Mouse (Mus musculus) MEL (cell line): ENCODE measurements at regions not wholly inside any gene's neighbourhood (a gene's known extent, or its start where the extent isn't known, plus 50 kb on each side); places are given as distances from the start of the nearest gene placed in this dataset.

Experiments used
- DNase-seq: peaks from one replicate; pipeline ENCODE4 v3.0.0; 2011; ENCODE audit warnings: low read depth, low spot score
- H3K27ac ChIP-seq: 2 replicates; pipeline ENCODE4 v1.5.1; 2012; ENCODE audit warnings: low read depth, mild to moderate bottlenecking, control low read depth, low read length, moderate library complexity; ENCODE audit not compliant: control insufficient read depth
- H3K27me3 ChIP-seq, 2 experiments: fragments of 150-350 bp in 1 of 2; sonication (generic) in 1 of 2; 2 replicates each; pipeline ENCODE4 v1.6.1; 2012; ENCODE audit warnings: low read length in 2 of 2, mild to moderate bottlenecking in 2 of 2, improper control_type of control experiment in 1 of 2, moderate library complexity in 1 of 2; ENCODE audit not compliant: insufficient read depth in 2 of 2, control insufficient read depth in 1 of 2
- H3K36me3 ChIP-seq, 2 experiments: 2 replicates each; pipeline ENCODE4 v1.6.1; 2012 to 2014; ENCODE audit warnings: low read length in 2 of 2, improper control_type of control experiment in 1 of 2, inconsistent platforms in 1 of 2, mild to moderate bottlenecking in 1 of 2; ENCODE audit not compliant: insufficient read depth in 2 of 2, control insufficient read depth in 1 of 2
- H3K4me1 ChIP-seq, 2 experiments: fragments of 150-350 bp in 1 of 2; sonication (generic) in 1 of 2; 2 replicates each; pipeline ENCODE4 v1.6.1; 2012; ENCODE audit warnings: low read length in 2 of 2, improper control_type of control experiment in 1 of 2, mild to moderate bottlenecking in 1 of 2; ENCODE audit not compliant: insufficient read depth in 2 of 2, control insufficient read depth in 1 of 2
- H3K4me3 ChIP-seq, 2 experiments: fragments of 150-350 bp in 1 of 2; sonication (generic) in 1 of 2; 2 replicates each; pipeline ENCODE4 v1.5.1; 2012; ENCODE audit warnings: low read depth in 2 of 2, low read length in 2 of 2, mild to moderate bottlenecking in 2 of 2, moderate library complexity in 2 of 2, control low read depth in 1 of 2, improper control_type of control experiment in 1 of 2; ENCODE audit not compliant: control insufficient read depth in 1 of 2, insufficient read depth in 1 of 2
- H3K79me2 ChIP-seq: 2 replicates; pipeline ENCODE4 v1.6.1; 2012; ENCODE audit warnings: mild to moderate bottlenecking, low read length, moderate library complexity; ENCODE audit not compliant: control insufficient read depth, poor library complexity, insufficient read depth
- H3K9ac ChIP-seq: 2 replicates; pipeline ENCODE4 v1.6.1; 2012; ENCODE audit warnings: low read depth, mild to moderate bottlenecking, control low read depth, low read length, moderate library complexity; ENCODE audit not compliant: control insufficient read depth, poor library complexity, severe bottlenecking
- H3K9me3 ChIP-seq: fragments of 150-350 bp; sonication (generic); replicated peaks from 2 replicates; pipeline ENCODE4 v1.6.1; 2012; ENCODE audit warnings: mild to moderate bottlenecking, low read length, improper control_type of control experiment, moderate library complexity; ENCODE audit not compliant: insufficient read depth
- BHLHE40 ChIP-seq: IDR thresholded peaks from 2 replicates; pipeline ENCODE4 v1.6.1; 2012; ENCODE audit warnings: low read depth, mild to moderate bottlenecking, inconsistent platforms, low read length, improper control_type of control experiment, borderline replicate concordance
- CHD1 ChIP-seq: IDR thresholded peaks from 2 replicates; pipeline ENCODE4 v1.6.1; 2012; ENCODE audit warnings: low read depth, mild to moderate bottlenecking, inconsistent platforms, low read length, improper control_type of control experiment
- CTCF ChIP-seq, 3 experiments: IDR thresholded peaks in 2 of 3; conservative IDR thresholded peaks in 1 of 3; 2 replicates each; pipeline ENCODE4 v1.5.1; 2011 to 2012; ENCODE audit warnings: low read length in 3 of 3, low read depth in 2 of 3, mild to moderate bottlenecking in 2 of 3, improper control_type of control experiment in 1 of 3, inconsistent platforms in 1 of 3, mixed read lengths in 1 of 3, moderate library complexity in 1 of 3; ENCODE audit not compliant: control insufficient read depth in 1 of 3, insufficient read depth in 1 of 3, poor library complexity in 1 of 3, severe bottlenecking in 1 of 3
- EP300 ChIP-seq, 2 experiments: IDR thresholded peaks; 2 replicates each; pipeline ENCODE4 v1.6.1; 2011; ENCODE audit warnings: improper control_type of control experiment in 2 of 2, low read length in 2 of 2, low read depth in 1 of 2, mild to moderate bottlenecking in 1 of 2
- GABPA ChIP-seq: IDR thresholded peaks from 2 replicates; pipeline ENCODE4 v1.6.1; 2012; ENCODE audit warnings: low read depth, mild to moderate bottlenecking, inconsistent platforms, low read length, improper control_type of control experiment, moderate library complexity
- GATA1 ChIP-seq: IDR thresholded peaks from 2 replicates; pipeline ENCODE4 v1.6.1; 2011; ENCODE audit warnings: low read depth, low read length, improper control_type of control experiment
- HCFC1 ChIP-seq: IDR thresholded peaks from 2 replicates; pipeline ENCODE4 v1.6.1; 2012; ENCODE audit warnings: low read depth, mild to moderate bottlenecking, inconsistent platforms, low read length, improper control_type of control experiment, moderate library complexity
- JUND ChIP-seq: IDR thresholded peaks from 2 replicates; pipeline ENCODE4 v1.6.1; 2011; ENCODE audit warnings: low read depth, mild to moderate bottlenecking, improper control_type of control experiment, low read length
- KAT2A ChIP-seq: conservative IDR thresholded peaks from 2 replicates; pipeline ENCODE4 v1.6.1; 2012; ENCODE audit warnings: low read depth, low read length, improper control_type of control experiment, inconsistent platforms
- MAFK ChIP-seq: IDR thresholded peaks from 2 replicates; pipeline ENCODE4 v1.6.1; 2011; ENCODE audit warnings: low read depth, mild to moderate bottlenecking, low read length, improper control_type of control experiment, borderline replicate concordance
- MAX ChIP-seq: IDR thresholded peaks from 2 replicates; pipeline ENCODE4 v1.6.1; 2011; ENCODE audit warnings: low read length, improper control_type of control experiment
- MAZ ChIP-seq: IDR thresholded peaks from 2 replicates; pipeline ENCODE4 v1.6.1; 2012; ENCODE audit warnings: low read depth, mild to moderate bottlenecking, inconsistent platforms, low read length, improper control_type of control experiment
- MXI1 ChIP-seq: IDR thresholded peaks from 2 replicates; pipeline ENCODE4 v1.6.1; 2011; ENCODE audit warnings: mild to moderate bottlenecking, low read depth, low read length, improper control_type of control experiment
- MYC ChIP-seq: IDR thresholded peaks from 2 replicates; pipeline ENCODE4 v1.6.1; 2011; ENCODE audit warnings: low read depth, mild to moderate bottlenecking, low read length, improper control_type of control experiment, moderate library complexity
- NELFE ChIP-seq: IDR thresholded peaks from 2 replicates; pipeline ENCODE4 v1.6.1; 2011; ENCODE audit warnings: low read depth, low read length, improper control_type of control experiment
- POLR2A ChIP-seq, 2 experiments: IDR thresholded peaks; 2 replicates each; pipeline ENCODE4 v1.6.1; 2011 to 2012; ENCODE audit warnings: low read length in 2 of 2, mild to moderate bottlenecking in 2 of 2, control low read depth in 1 of 2, improper control_type of control experiment in 1 of 2, low read depth in 1 of 2, moderate library complexity in 1 of 2; ENCODE audit not compliant: control insufficient read depth in 1 of 2, insufficient read depth in 1 of 2, poor library complexity in 1 of 2
- SMC3 ChIP-seq: IDR thresholded peaks from 2 replicates; pipeline ENCODE4 v1.6.1; 2011; ENCODE audit warnings: low read depth, low read length, improper control_type of control experiment
- TBP ChIP-seq: IDR thresholded peaks from 2 replicates; pipeline ENCODE4 v1.8.0; 2011; ENCODE audit warnings: low read depth, low read length, improper control_type of control experiment
- UBTF ChIP-seq: IDR thresholded peaks from 2 replicates; pipeline ENCODE4 v1.6.1; 2012; ENCODE audit warnings: low read depth, mild to moderate bottlenecking, inconsistent platforms, low read length, improper control_type of control experiment, moderate library complexity, borderline replicate concordance; ENCODE audit not compliant: insufficient read depth
- ZC3H11A ChIP-seq: IDR thresholded peaks from 2 replicates; pipeline ENCODE4 v1.6.1; 2012; ENCODE audit warnings: low read depth, mild to moderate bottlenecking, inconsistent platforms, low read length, improper control_type of control experiment
- ZKSCAN1 ChIP-seq: IDR thresholded peaks from 2 replicates; pipeline ENCODE4 v1.6.1; 2012; ENCODE audit warnings: low read depth, mild to moderate bottlenecking, inconsistent platforms, low read length, improper control_type of control experiment, moderate library complexity
- ZMIZ1 ChIP-seq: IDR thresholded peaks from 2 replicates; pipeline ENCODE4 v1.6.1; 2012; ENCODE audit warnings: low read depth, mild to moderate bottlenecking, inconsistent platforms, low read length, improper control_type of control experiment, moderate library complexity
- ZNF384 ChIP-seq: IDR thresholded peaks from 2 replicates; pipeline ENCODE4 v1.6.1; 2012; ENCODE audit warnings: low read depth, mild to moderate bottlenecking, inconsistent platforms, low read length, improper control_type of control experiment

DNA sequence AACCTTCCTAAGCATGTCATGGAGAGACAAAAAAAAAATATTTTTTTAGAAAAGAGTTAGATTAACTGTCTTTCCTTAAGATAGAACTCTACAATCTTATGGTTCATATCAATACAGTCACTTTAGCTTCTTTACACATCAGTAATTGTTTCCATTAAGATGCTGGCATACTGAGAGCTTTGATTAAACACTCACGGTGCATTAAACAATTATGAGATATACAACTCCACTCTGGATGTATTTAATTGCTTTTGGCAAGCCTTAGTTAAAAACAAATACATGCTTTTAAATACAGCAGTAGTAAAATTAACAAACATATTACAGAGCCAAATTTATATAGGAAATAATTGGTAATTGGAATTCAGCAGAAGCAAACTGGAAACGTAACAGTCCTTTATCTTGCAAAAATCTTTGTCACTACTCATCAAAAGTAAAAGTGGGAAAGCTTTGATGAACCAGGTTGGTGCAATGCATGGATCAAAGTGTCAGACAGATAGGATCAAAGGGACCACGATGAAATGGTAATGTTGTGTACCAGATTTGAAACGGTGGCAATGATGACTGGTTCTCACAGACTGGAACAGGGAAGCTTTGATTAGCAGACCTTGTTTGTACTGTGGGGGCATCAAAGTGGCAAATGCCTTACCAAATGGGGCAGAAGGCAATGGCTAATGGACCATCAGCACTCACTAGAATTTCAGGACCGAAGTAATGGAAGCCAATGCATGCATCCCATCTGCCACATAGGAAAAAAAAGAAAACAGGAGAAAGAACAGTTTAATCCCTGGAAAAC lies 146.4 kb upstream of the Pcdh10 start:
- Histone ChIP-seq H3K9me3 (no peaks in the 10 kb centered on the region), H3K79me2 (no peaks in the 10 kb centered on the region), H3K27ac (no peak overlapping the region), H3K27me3 (no peaks in the 10 kb centered on the region), H3K4me1 (no peaks in the 10 kb centered on the region), H3K9ac (no peak overlapping the region), H3K36me3 (no peaks in the 10 kb centered on the region), H3K4me3 (no peak overlapping the region)
- TF ChIP-seq POLR2A (IDR thresholded peaks at IDR 0.05; ENCODE audit: control insufficient read depth in 1 of 2, insufficient read depth in 1 of 2, low read depth in 1 of 2, low read length in 2 of 2, poor library complexity in 1 of 2): no peak
- DNase-seq: no peak

DNA sequence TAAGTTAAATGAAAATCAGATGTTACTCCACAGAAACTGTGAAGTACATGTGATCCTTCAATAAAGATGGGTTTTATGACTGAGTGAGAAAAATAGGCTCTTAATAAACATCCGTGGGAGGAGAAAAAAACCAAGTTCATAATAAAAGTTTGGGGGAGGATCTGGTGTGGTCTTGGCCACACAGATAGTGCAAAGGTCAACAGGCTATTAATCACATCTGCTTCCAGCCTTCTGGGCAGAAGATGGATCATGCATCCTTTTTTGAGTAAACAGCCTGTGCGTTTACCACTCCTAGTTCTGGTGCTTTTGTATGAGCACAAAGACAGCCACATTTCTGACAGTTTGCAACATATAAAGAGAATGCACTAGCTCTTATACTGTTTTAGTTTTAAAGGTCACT lies 139.7 kb upstream of the Pcdh10 start:
- Histone ChIP-seq H3K4me3 (no peak overlapping the region), H3K27me3 (no peaks in the 10 kb centered on the region), H3K9ac (no peak overlapping the region), H3K4me1 (no peaks in the 10 kb centered on the region), H3K27ac (no peak overlapping the region), H3K79me2 (no peaks in the 10 kb centered on the region), H3K9me3 (no peaks in the 10 kb centered on the region), H3K36me3 (no peaks in the 10 kb centered on the region)
- DNase-seq: no peak
- TF ChIP-seq CTCF (IDR thresholded peaks at IDR 0.05 in 2 of 3, conservative IDR thresholded peaks at IDR 0.05 in 1 of 3; ENCODE audit: control insufficient read depth in 1 of 3, insufficient read depth in 1 of 3, low read depth in 2 of 3, low read length in 3 of 3, poor library complexity in 1 of 3, severe bottlenecking in 1 of 3): no peak
- no peak for TF ChIP-seq CHD1
- no peak for TF ChIP-seq MXI1
- TF ChIP-seq ZKSCAN1: no peak
- TF ChIP-seq SMC3: no peak
- TF ChIP-seq JUND: no peak
- no peak for TF ChIP-seq NELFE
- no peak for TF ChIP-seq BHLHE40
- no peak for TF ChIP-seq GABPA
- TF ChIP-seq ZNF384: no peak
- no peak for TF ChIP-seq HCFC1
- no peak for TF ChIP-seq KAT2A
- TF ChIP-seq MAZ: no peak
- TF ChIP-seq POLR2A (IDR thresholded peaks at IDR 0.05; ENCODE audit: control insufficient read depth in 1 of 2, insufficient read depth in 1 of 2, low read depth in 1 of 2, low read length in 2 of 2, poor library complexity in 1 of 2): no peak

DNA sequence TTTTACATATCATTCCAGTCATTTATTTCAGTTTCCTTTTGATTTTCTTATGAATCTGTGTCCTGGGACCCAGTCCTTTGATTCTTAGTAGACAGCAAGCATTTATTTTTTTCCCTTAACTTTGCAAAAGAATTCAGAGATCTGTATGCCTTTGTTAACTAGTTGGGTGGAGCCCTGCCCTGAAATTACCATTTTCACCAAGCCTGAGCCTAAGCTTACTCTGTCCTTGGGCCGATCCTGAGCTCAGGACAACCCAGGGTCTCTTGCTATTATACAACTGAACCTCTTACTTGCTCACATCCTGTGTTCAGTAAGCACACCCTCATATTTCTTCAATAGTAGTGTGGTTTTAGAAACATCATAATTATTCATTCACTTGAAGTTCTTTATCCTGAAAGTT lies 132.7 kb upstream of the Pcdh10 start:
- no peak for DNase-seq
- TF ChIP-seq ZKSCAN1 (no peak), KAT2A (no peak), MAX (no peak), UBTF (no peak), NELFE (no peak), TBP (no peak), GATA1 (no peak), EP300 (IDR thresholded peaks at IDR 0.05; ENCODE audit: low read depth in 1 of 2, low read length in 2 of 2) (no peak), GABPA (no peak), ZC3H11A (no peak), MAFK (no peak), MYC (no peak), ZMIZ1 (no peak)
- Histone ChIP-seq H3K9me3 (no peaks in the 10 kb centered on the region), H3K79me2 (no peaks in the 10 kb centered on the region), H3K27me3 (no peaks in the 10 kb centered on the region), H3K27ac (no peak overlapping the region), H3K4me1 (no peaks in the 10 kb centered on the region), H3K4me3 (no peak overlapping the region), H3K9ac (no peak overlapping the region), H3K36me3 (no peaks in the 10 kb centered on the region)
